Mouse (Mus musculus): ENCODE measurements around the gene Kctd20.

- TF ChIP-seq CTCF (IDR thresholded peaks at IDR 0.05; ENCODE audit: low read depth, low read length) (peak; percentile 73), POLR2A (IDR thresholded peaks at IDR 0.05; ENCODE audit: insufficient read depth, low read length) (no peak)
These were observed 42.4 kb upstream of the Kctd20 start for GRCm38 (mm10) chr17:28909252-28909941.

Measured in ES-Bruce4 (cell line).